Mouse (Mus musculus) embryonic fibroblast, embryonic 13.5 days (primary cell): ENCODE results near the gene Pld4.

ENCODE experiments used
- CTCF ChIP-seq: IDR thresholded peaks from 2 replicates; pipeline ENCODE4 v1.5.1; 2011; ENCODE audit warnings: mild to moderate bottlenecking, control low read depth, low read length, moderate library complexity, borderline replicate concordance; ENCODE audit not compliant: insufficient read depth
- POLR2A ChIP-seq: IDR thresholded peaks from 2 replicates; pipeline ENCODE4 v1.6.1; 2011; ENCODE audit warnings: low read depth, mild to moderate bottlenecking, control low read depth, low read length, moderate library complexity

GRCm38 (mm10) chr12:112810092-112810885 is 49.8 kb downstream of the Pld4 start:
- no peak for TF ChIP-seq CTCF
- TF ChIP-seq POLR2A = no peak
